Mouse (Mus musculus): ENCODE data around the gene Tjp2. TPM values are rescaled to one million over a fixed set of nuclear protein-coding genes. Genes with fewer than 3 reads are reported as not detected.
"Not testable (repeated sequence)": the region's sequence is repeated elsewhere in the genome, so short reads cannot be mapped to it uniquely, and the experiment has no call there.

Gene Tjp2
- polyA plus RNA-seq, 1 experiment from 2014 or later, result 28.7 TPM

DNA sequence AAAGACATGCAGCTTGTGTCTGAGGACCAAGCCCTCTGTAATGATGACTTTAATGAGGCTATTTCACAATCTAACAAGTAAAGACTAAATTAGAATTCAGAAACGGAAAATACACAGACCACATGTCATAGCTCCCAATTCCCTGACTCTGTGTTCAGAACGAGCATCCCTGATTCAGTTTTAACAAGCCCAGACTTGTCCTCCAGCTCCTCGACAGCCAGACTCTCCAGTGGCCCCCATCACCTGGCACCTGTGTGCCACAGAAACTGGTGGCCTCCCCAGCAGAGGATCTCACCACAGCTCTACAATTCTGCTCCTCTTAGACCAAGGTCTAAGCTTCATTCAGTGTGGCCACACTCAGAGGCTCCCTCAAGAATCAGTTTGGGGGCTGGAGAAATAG, 27.5 kb downstream of the Tjp2 start:
- H3K9ac ChIP-seq, result no peak overlapping the region
- H3K4me1 ChIP-seq, result peaks cover 3% of the 10 kb centered on the region; the same call in 1 of the 2 replicates
- no peak overlapping the region for H3K27ac ChIP-seq
- no peaks in the 10 kb centered on the region for H3K36me3 ChIP-seq
- H3K27me3 ChIP-seq, result no peaks in the 10 kb centered on the region
- no peak overlapping the region for H3K4me3 ChIP-seq
- H3K4me2 ChIP-seq (replicated peaks), result no peak overlapping the region
- H3K9me3 ChIP-seq (replicated peaks), result peaks cover 4% of the 10 kb centered on the region
- no peak for ATAC-seq (ENCODE audit: low FRiP score)
- WGBS, result 70% methylated on average over 3 of the region's 3 CpGs

DNA sequence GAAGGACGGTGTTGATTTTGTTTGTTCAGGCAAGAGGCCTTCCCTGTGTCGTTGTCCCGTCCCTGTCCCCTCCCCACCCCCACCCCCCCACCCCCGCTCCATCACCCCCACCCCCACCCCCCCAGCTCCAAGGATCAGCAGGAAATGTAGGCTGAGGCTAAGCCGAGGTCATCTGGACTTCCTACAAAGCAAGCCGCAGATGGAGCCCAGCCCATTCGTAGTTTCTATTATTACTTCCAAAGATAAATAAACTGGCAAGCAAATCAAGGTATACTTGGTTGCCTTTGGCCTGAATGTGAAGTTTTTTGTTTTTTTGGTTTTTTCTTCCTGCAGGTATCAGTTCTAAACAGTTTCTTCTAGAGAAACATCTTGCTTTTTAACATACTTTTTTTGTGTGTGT, 29.6 kb downstream of the Tjp2 start:
- ATAC-seq (ENCODE audit: low FRiP score), result no peak
- peaks cover 4% of the 10 kb centered on the region for H3K9me3 ChIP-seq (replicated peaks)
- no peak overlapping the region for H3K27ac ChIP-seq
- H3K27me3 ChIP-seq, result no peaks in the 10 kb centered on the region
- no peak overlapping the region for H3K4me2 ChIP-seq (replicated peaks)
- H3K9ac ChIP-seq, result no peak overlapping the region
- no peaks in the 10 kb centered on the region for H3K36me3 ChIP-seq
- 56% methylated on average over 7 of the region's 7 CpGs for WGBS
- no peak overlapping the region for H3K4me3 ChIP-seq
- H3K4me1 ChIP-seq, result peaks cover 3% of the 10 kb centered on the region; the same call in 1 of the 2 replicates

DNA sequence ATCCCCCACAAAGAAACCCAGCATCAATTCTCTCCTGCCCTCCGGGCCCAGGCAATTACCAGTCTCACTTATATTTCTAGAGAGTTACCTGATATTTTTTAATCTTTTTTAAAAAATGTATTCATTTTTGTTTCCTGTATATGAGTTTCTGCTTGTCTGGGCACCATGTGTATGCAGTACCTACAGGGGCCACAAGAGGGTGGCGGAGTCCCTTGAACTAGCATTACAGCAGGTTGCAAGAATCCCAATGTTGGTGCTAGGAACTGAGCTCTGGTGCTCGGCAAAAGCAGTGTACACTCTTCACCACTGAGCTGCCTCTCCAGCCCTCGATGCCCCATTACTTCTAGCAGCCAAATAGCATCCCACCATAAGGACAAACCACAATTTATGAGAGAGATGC, 30.6 kb downstream of the Tjp2 start:
- ATAC-seq (ENCODE audit: low FRiP score), result no peak
- Histone ChIP-seq H3K9me3 (replicated peaks) (peaks cover 4% of the 10 kb centered on the region), H3K4me2 (replicated peaks) (no peak overlapping the region), H3K27me3 (no peaks in the 10 kb centered on the region), H3K36me3 (no peaks in the 10 kb centered on the region), H3K4me1 (peaks cover 3% of the 10 kb centered on the region; the same call in 1 of the 2 replicates), H3K4me3 (no peak overlapping the region), H3K9ac (no peak overlapping the region), H3K27ac (no peak overlapping the region)
- WGBS, result 92% methylated on average over 4 of the region's 4 CpGs

GRCm38 (mm10) chr19:24192946-24193345, 31.9 kb downstream of the Tjp2 start:
- no peak overlapping the region for H3K4me3 ChIP-seq
- H3K27me3 ChIP-seq, result no peaks in the 10 kb centered on the region
- H3K27ac ChIP-seq, result no peak overlapping the region
- 93% methylated on average over 5 of the region's 5 CpGs for WGBS
- H3K4me2 ChIP-seq (replicated peaks), result no peak overlapping the region
- ATAC-seq (ENCODE audit: low FRiP score), result no peak
- H3K4me1 ChIP-seq, result peaks cover 3% of the 10 kb centered on the region; the same call in 1 of the 2 replicates
- peaks cover 4% of the 10 kb centered on the region for H3K9me3 ChIP-seq (replicated peaks)
- no peak overlapping the region for H3K9ac ChIP-seq
- H3K36me3 ChIP-seq, result no peaks in the 10 kb centered on the region

GRCm38 (mm10) chr19:24187791-24188190, 37.0 kb downstream of the Tjp2 start:
- ATAC-seq (ENCODE audit: low FRiP score), result no peak
- Histone ChIP-seq H3K4me2 (replicated peaks) (no peak overlapping the region), H3K36me3 (no peaks in the 10 kb centered on the region), H3K4me1 (no peaks in the 10 kb centered on the region), H3K27me3 (no peaks in the 10 kb centered on the region), H3K4me3 (no peak overlapping the region), H3K9ac (no peak overlapping the region), H3K9me3 (replicated peaks) (no peaks in the 10 kb centered on the region), H3K27ac (no peak overlapping the region)
- 90% methylated on average over 2 of the region's 2 CpGs for WGBS

- H3K27ac ChIP-seq; H3K9me3 ChIP-seq (replicated peaks); H3K4me3 ChIP-seq; H3K36me3 ChIP-seq; ATAC-seq (ENCODE audit: low FRiP score); H3K4me1 ChIP-seq; H3K4me2 ChIP-seq (replicated peaks); H3K9ac ChIP-seq; H3K27me3 ChIP-seq: not testable (repeated sequence)
- 94% methylated on average over 1 of the region's 1 CpGs for WGBS
Measured at GRCm38 (mm10) chr19:24187358-24187757, 37.5 kb downstream of the Tjp2 start.

- Histone ChIP-seq H3K4me3 (no peak overlapping the region), H3K9me3 (replicated peaks) (no peaks in the 10 kb centered on the region), H3K27me3 (no peaks in the 10 kb centered on the region), H3K4me2 (replicated peaks) (no peak overlapping the region), H3K4me1 (no peaks in the 10 kb centered on the region), H3K27ac (no peak overlapping the region), H3K36me3 (no peaks in the 10 kb centered on the region), H3K9ac (no peak overlapping the region)
- 61% methylated on average over 15 of the region's 15 CpGs for WGBS
- no peak for ATAC-seq (ENCODE audit: low FRiP score)
Measured at GRCm38 (mm10) chr19:24183680-24184235, 41.1 kb downstream of the Tjp2 start.

GRCm38 (mm10) chr19:24180415-24180814, 44.4 kb downstream of the Tjp2 start:
- Histone ChIP-seq H3K27ac (no peak overlapping the region), H3K9ac (no peak overlapping the region), H3K4me2 (replicated peaks) (no peak overlapping the region), H3K9me3 (replicated peaks) (no peaks in the 10 kb centered on the region), H3K4me3 (no peak overlapping the region), H3K4me1 (no peaks in the 10 kb centered on the region), H3K36me3 (no peaks in the 10 kb centered on the region), H3K27me3 (0 out of 2 replicates have a peak, but pooled peaks cover 5% of the 10 kb centered on the region)
- ATAC-seq (ENCODE audit: low FRiP score), result no peak
- WGBS, result 74% methylated on average over 8 of the region's 8 CpGs

- no peak overlapping the region for H3K4me3 ChIP-seq
- H3K27ac ChIP-seq, result no peak overlapping the region
- no peak overlapping the region for H3K4me2 ChIP-seq (replicated peaks)
- 0 out of 2 replicates have a peak, but pooled peaks cover 5% of the 10 kb centered on the region for H3K27me3 ChIP-seq
- peaks cover 11% of the 10 kb centered on the region for H3K4me1 ChIP-seq
- 88% methylated on average over 2 of the region's 2 CpGs for WGBS
- no peaks in the 10 kb centered on the region for H3K36me3 ChIP-seq
- no peak overlapping the region for H3K9ac ChIP-seq
- ATAC-seq (ENCODE audit: low FRiP score), result no peak
- no peaks in the 10 kb centered on the region for H3K9me3 ChIP-seq (replicated peaks)
Measured at GRCm38 (mm10) chr19:24178086-24178485, 46.7 kb downstream of the Tjp2 start.

DNA sequence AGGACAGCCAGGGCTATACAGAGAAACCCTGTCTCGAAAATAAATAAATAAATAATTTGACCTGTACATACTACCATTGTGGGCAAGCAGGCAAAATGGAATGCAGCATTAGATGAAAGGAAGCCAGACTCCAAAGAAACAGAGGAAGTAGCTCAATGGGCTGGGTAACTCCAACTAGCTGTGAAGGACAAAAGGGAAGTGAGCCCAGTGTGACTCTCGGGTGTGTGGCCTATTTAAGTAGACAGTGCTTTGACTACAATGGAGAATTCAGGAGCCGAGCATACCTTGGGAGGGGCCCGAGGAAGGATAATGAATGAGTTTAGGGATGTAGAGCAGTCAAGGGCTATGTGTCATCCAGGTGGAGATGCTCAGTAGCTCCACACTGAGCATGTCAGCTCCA, 48.1 kb downstream of the Tjp2 start:
- 0 out of 2 replicates have a peak, but pooled peaks cover 5% of the 10 kb centered on the region for H3K27me3 ChIP-seq
- H3K4me2 ChIP-seq (replicated peaks), result no peak overlapping the region
- H3K36me3 ChIP-seq, result no peaks in the 10 kb centered on the region
- H3K9ac ChIP-seq, result no peak overlapping the region
- H3K4me3 ChIP-seq, result no peak overlapping the region
- no peak overlapping the region for H3K27ac ChIP-seq
- no peaks in the 10 kb centered on the region for H3K9me3 ChIP-seq (replicated peaks)
- WGBS, result 75% methylated on average over 4 of the region's 4 CpGs
- no peak for ATAC-seq (ENCODE audit: low FRiP score)
- H3K4me1 ChIP-seq, result peaks cover 22% of the 10 kb centered on the region

DNA sequence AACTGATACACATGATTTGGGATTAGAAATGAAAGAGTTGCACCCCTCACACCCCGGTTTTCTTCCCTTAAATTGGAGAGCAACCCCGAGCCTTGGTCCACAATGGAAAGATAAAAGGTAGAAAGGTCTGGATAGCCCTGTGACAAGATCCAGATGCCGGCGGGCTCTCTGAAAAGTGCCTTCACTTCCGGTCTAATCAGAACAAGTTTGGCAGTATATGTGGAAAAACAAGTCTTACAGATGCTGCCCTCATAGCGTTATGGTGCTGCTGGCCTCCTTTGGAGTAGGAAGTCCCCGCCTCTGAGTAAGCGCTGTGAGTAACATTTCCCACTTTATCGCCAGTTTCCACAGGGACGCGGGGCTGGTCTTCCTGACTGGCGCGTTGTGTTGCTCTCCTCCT, 49.9 kb downstream of the Tjp2 start:
- H3K9me3 ChIP-seq (replicated peaks), result no peaks in the 10 kb centered on the region
- H3K4me3 ChIP-seq, result peak overlapping the region; percentile 80
- H3K27me3 ChIP-seq, result 0 out of 2 replicates have a peak, but pooled peaks cover 5% of the 10 kb centered on the region
- peak overlapping the region; percentile 69 for H3K4me2 ChIP-seq (replicated peaks)
- H3K9ac ChIP-seq, result no peak overlapping the region
- WGBS, result 11% methylated on average over 13 of the region's 13 CpGs
- no peaks in the 10 kb centered on the region for H3K36me3 ChIP-seq
- H3K27ac ChIP-seq, result no peak overlapping the region
- no peak for ATAC-seq (ENCODE audit: low FRiP score)
- H3K4me1 ChIP-seq, result peaks cover 23% of the 10 kb centered on the region

DNA sequence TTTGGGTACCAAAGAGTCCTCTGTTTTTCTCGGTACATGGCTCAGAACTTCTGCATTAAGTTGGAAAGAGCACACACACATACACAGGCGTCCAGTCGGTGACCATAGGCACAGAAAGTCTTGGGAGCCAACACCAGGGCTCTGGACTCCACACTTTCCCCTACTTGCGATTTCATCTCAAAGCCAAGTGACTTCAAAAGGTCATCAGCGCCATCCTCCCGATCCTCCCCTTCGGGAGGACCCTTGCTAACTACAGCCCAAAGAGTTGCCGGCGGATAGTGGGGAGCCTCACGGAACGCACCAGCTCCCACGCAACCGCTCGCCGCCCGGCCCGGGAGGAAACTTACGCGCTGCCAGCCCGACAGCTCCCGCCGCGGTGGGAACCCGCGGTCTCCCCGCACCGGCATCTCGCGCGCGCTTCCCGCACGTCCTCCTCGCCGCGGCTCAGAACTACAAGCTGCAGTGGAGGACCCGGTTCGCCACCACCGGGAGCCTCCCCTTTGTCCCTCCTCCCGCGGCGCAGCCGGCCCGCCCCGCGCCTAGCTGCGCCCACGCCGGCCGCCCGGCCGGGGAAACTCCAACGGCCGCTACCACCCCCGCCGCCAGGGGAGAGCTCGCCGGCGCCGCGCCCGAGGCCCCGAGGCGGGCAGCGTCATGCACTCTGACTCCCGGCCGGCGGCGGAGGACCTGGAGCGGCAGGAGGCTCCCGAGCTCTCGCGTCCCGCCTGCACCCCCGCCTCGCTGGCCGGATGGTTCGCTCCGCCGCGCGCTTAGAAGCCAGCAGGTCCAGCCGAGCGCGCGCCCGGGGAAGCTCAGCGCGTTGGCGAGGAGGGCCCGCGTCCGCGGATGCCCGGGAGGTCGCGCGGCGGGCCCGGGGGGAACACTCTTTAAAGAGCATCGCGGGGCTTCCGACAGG, 51.0 kb downstream of the Tjp2 start:
- Histone ChIP-seq H3K27me3 (0 out of 2 replicates have a peak, but pooled peaks cover 5% of the 10 kb centered on the region), H3K4me3 (peak overlapping the region; percentile 80), H3K4me1 (peaks cover 23% of the 10 kb centered on the region)

More for the DNA sequence above, 51.0 kb downstream of the Tjp2 start:
- H3K27ac ChIP-seq, result peak overlapping the region; percentile 79
- WGBS, result under 1% methylated on average over 92 of the region's 103 CpGs
- H3K36me3 ChIP-seq, result no peaks in the 10 kb centered on the region
- peak overlapping the region; percentile 83 for H3K9ac ChIP-seq
- peak; percentile 94 for ATAC-seq (ENCODE audit: low FRiP score)
- peak overlapping the region; percentile 69 for H3K4me2 ChIP-seq (replicated peaks)
- H3K9me3 ChIP-seq (replicated peaks), result no peaks in the 10 kb centered on the region
